Mouse (Mus musculus): Measurements from ENCODE around the gene Ppif. TPM values are rescaled to one million over a fixed set of nuclear protein-coding genes. Genes with fewer than 3 reads are reported as not detected.

Ppif gene
- total RNA-seq, 1 experiment, result 27.0 TPM

GRCm38 (mm10) chr14:25710073-25710472, 16.1 kb downstream of the Ppif start:
- H3K27ac ChIP-seq (ENCODE audit: insufficient read depth, low read depth, low read length, poor library complexity, severe bottlenecking), result no peak overlapping the region
- H3K9ac ChIP-seq (ENCODE audit: insufficient read depth, low read depth, low read length, poor library complexity, severe bottlenecking), result no peak overlapping the region
- no peaks in the 10 kb centered on the region for H3K9me3 ChIP-seq (ENCODE audit: control insufficient read depth, insufficient read depth, low read depth, low read length)
- no peak overlapping the region for H3K4me3 ChIP-seq (ENCODE audit: insufficient read depth in 1 of 2, low read depth in 1 of 2, low read length in 2 of 2, poor library complexity in 1 of 2, severe bottlenecking in 1 of 2)
- TF ChIP-seq MAFK (IDR thresholded peaks at IDR 0.05; ENCODE audit: insufficient read depth, low read depth, low read length) (no peak), CHD2 (IDR thresholded peaks at IDR 0.05; ENCODE audit: low read depth, low read length) (no peak), ZNF384 (IDR thresholded peaks at IDR 0.05; ENCODE audit: low read depth, low read length) (no peak), ZC3H11A (IDR thresholded peaks at IDR 0.05; ENCODE audit: borderline replicate concordance, low read depth, low read length) (no peak), HCFC1 (IDR thresholded peaks at IDR 0.05; ENCODE audit: borderline replicate concordance, insufficient read depth, low read length) (no peak)
- peaks cover 3% of the 10 kb centered on the region; the same call in 1 of the 2 replicates for H3K36me3 ChIP-seq (ENCODE audit: control insufficient read depth, insufficient read depth, low read length, poor library complexity, severe bottlenecking)
- in situ Hi-C loops (cut with MboI; ENCODE audit: low sequenced_read_pairs in 2 of 2, unreplicated experiment in 2 of 2), result no loop called here
- peaks cover 0 to 9% of the 10 kb centered on the region in 2 experiments; a peak in 1 of 4 replicates for H3K4me1 ChIP-seq (ENCODE audit: control insufficient read depth in 2 of 2, insufficient read depth in 2 of 2, low read length in 2 of 2, poor library complexity in 1 of 2)
- no peak for DNase-seq (ENCODE audit: low read depth, low spot score)

GRCm38 (mm10) chr14:25710681-25711080, 16.7 kb downstream of the Ppif start:
- no peaks in the 10 kb centered on the region for H3K9me3 ChIP-seq (ENCODE audit: control insufficient read depth, insufficient read depth, low read depth, low read length)
- no peak for TF ChIP-seq ZC3H11A (IDR thresholded peaks at IDR 0.05; ENCODE audit: borderline replicate concordance, low read depth, low read length)
- no peak for TF ChIP-seq HCFC1 (IDR thresholded peaks at IDR 0.05; ENCODE audit: borderline replicate concordance, insufficient read depth, low read length)
- no peak for TF ChIP-seq MAFK (IDR thresholded peaks at IDR 0.05; ENCODE audit: insufficient read depth, low read depth, low read length)
- no peak for TF ChIP-seq ZNF384 (IDR thresholded peaks at IDR 0.05; ENCODE audit: low read depth, low read length)
- TF ChIP-seq CHD2 (IDR thresholded peaks at IDR 0.05; ENCODE audit: low read depth, low read length), result no peak
- H3K4me3 ChIP-seq (ENCODE audit: insufficient read depth in 1 of 2, low read depth in 1 of 2, low read length in 2 of 2, poor library complexity in 1 of 2, severe bottlenecking in 1 of 2), result no peak overlapping the region
- H3K36me3 ChIP-seq (ENCODE audit: control insufficient read depth, insufficient read depth, low read length, poor library complexity, severe bottlenecking), result peaks cover 4% of the 10 kb centered on the region; the same call in 1 of the 2 replicates
- DNase-seq (ENCODE audit: low read depth, low spot score), result no peak
- H3K9ac ChIP-seq (ENCODE audit: insufficient read depth, low read depth, low read length, poor library complexity, severe bottlenecking), result no peak overlapping the region
- H3K4me1 ChIP-seq (ENCODE audit: control insufficient read depth in 2 of 2, insufficient read depth in 2 of 2, low read length in 2 of 2, poor library complexity in 1 of 2), result peaks cover 0 to 9% of the 10 kb centered on the region in 2 experiments; a peak in 1 of 4 replicates
- H3K27ac ChIP-seq (ENCODE audit: insufficient read depth, low read depth, low read length, poor library complexity, severe bottlenecking), result no peak overlapping the region
- in situ Hi-C loops (cut with MboI; ENCODE audit: low sequenced_read_pairs in 2 of 2, unreplicated experiment in 2 of 2), result no loop called here

GRCm38 (mm10) chr14:25711177-25711576, 17.2 kb downstream of the Ppif start:
- no peak for DNase-seq (ENCODE audit: low read depth, low spot score)
- no peak for TF ChIP-seq ZC3H11A (IDR thresholded peaks at IDR 0.05; ENCODE audit: borderline replicate concordance, low read depth, low read length)
- TF ChIP-seq MAFK (IDR thresholded peaks at IDR 0.05; ENCODE audit: insufficient read depth, low read depth, low read length), result no peak
- no peak for TF ChIP-seq CHD2 (IDR thresholded peaks at IDR 0.05; ENCODE audit: low read depth, low read length)
- TF ChIP-seq ZNF384 (IDR thresholded peaks at IDR 0.05; ENCODE audit: low read depth, low read length), result no peak
- no peak for TF ChIP-seq HCFC1 (IDR thresholded peaks at IDR 0.05; ENCODE audit: borderline replicate concordance, insufficient read depth, low read length)
- Histone ChIP-seq H3K4me3 (ENCODE audit: insufficient read depth in 1 of 2, low read depth in 1 of 2, low read length in 2 of 2, poor library complexity in 1 of 2, severe bottlenecking in 1 of 2) (no peak overlapping the region), H3K4me1 (ENCODE audit: control insufficient read depth in 2 of 2, insufficient read depth in 2 of 2, low read length in 2 of 2, poor library complexity in 1 of 2) (peaks cover 0 to 9% of the 10 kb centered on the region in 2 experiments; a peak in 1 of 4 replicates), H3K9ac (ENCODE audit: insufficient read depth, low read depth, low read length, poor library complexity, severe bottlenecking) (no peak overlapping the region), H3K36me3 (ENCODE audit: control insufficient read depth, insufficient read depth, low read length, poor library complexity, severe bottlenecking) (peaks cover 4% of the 10 kb centered on the region; the same call in 1 of the 2 replicates), H3K9me3 (ENCODE audit: control insufficient read depth, insufficient read depth, low read depth, low read length) (no peaks in the 10 kb centered on the region), H3K27ac (ENCODE audit: insufficient read depth, low read depth, low read length, poor library complexity, severe bottlenecking) (no peak overlapping the region)
- in situ Hi-C loops (cut with MboI; ENCODE audit: low sequenced_read_pairs in 2 of 2, unreplicated experiment in 2 of 2), result no loop called here

GRCm38 (mm10) chr14:25711602-25712001, 17.6 kb downstream of the Ppif start:
- in situ Hi-C loops (cut with MboI; ENCODE audit: low sequenced_read_pairs in 2 of 2, unreplicated experiment in 2 of 2), result no loop called here

More at GRCm38 (mm10) chr14:25711602-25712001, 17.6 kb downstream of the Ppif start:
- Histone ChIP-seq H3K9me3 (ENCODE audit: control insufficient read depth, insufficient read depth, low read depth, low read length) (no peaks in the 10 kb centered on the region), H3K27ac (ENCODE audit: insufficient read depth, low read depth, low read length, poor library complexity, severe bottlenecking) (no peak overlapping the region), H3K4me1 (ENCODE audit: control insufficient read depth in 2 of 2, insufficient read depth in 2 of 2, low read length in 2 of 2, poor library complexity in 1 of 2) (peaks cover 0 to 9% of the 10 kb centered on the region in 2 experiments; a peak in 1 of 4 replicates), H3K9ac (ENCODE audit: insufficient read depth, low read depth, low read length, poor library complexity, severe bottlenecking) (no peak overlapping the region), H3K4me3 (ENCODE audit: insufficient read depth in 1 of 2, low read depth in 1 of 2, low read length in 2 of 2, poor library complexity in 1 of 2, severe bottlenecking in 1 of 2) (no peak overlapping the region), H3K36me3 (ENCODE audit: control insufficient read depth, insufficient read depth, low read length, poor library complexity, severe bottlenecking) (peaks cover 4% of the 10 kb centered on the region; the same call in 1 of the 2 replicates)
- TF ChIP-seq ZC3H11A (IDR thresholded peaks at IDR 0.05; ENCODE audit: borderline replicate concordance, low read depth, low read length) (no peak), CHD2 (IDR thresholded peaks at IDR 0.05; ENCODE audit: low read depth, low read length) (no peak), ZNF384 (IDR thresholded peaks at IDR 0.05; ENCODE audit: low read depth, low read length) (no peak)
- DNase-seq (ENCODE audit: low read depth, low spot score), result no peak

Data from ES-E14 (cell line).